Mouse (Mus musculus) lung, adult 2 months (tissue): Measurements from ENCODE around the gene Rras. TPM values are rescaled to one million over a fixed set of nuclear protein-coding genes. Genes with fewer than 3 reads are reported as not detected.

Experiments used
- DNase-seq: peaks from one replicate; pipeline ENCODE4 v3.0.0; 2022
- H3K4me1 ChIP-seq: fragments of 200-500 bp; 2 replicates; pipeline ENCODE4 v1.6.1; 2011; ENCODE audit warnings: low read length; ENCODE audit not compliant: control insufficient read depth, insufficient read depth
- H3K4me3 ChIP-seq: fragments of 200-500 bp; replicated peaks from 2 replicates; pipeline ENCODE3; 2011; ENCODE audit warnings: low read depth, mild to moderate bottlenecking, control low read depth, low read length; ENCODE audit errors: extremely low read depth
- CTCF ChIP-seq: fragments of 200-500 bp; IDR thresholded peaks from 2 replicates; pipeline ENCODE4 v1.5.1; 2011; ENCODE audit warnings: mild to moderate bottlenecking, low read length, control low read depth; ENCODE audit not compliant: insufficient read depth
- POLR2A ChIP-seq: fragments of 200-500 bp; IDR thresholded peaks from 2 replicates; pipeline ENCODE4 v1.6.1; 2011; ENCODE audit warnings: low read depth, mild to moderate bottlenecking, control low read depth, low read length, borderline replicate concordance; ENCODE audit errors: extremely low read depth
- WGBS: fragments of 180-500 bp; shearing (Covaris S2); methylation state at CpG from one replicate; pipeline ENCODE4 v1.1.7; 2018; 5-methylcytosine and 5-hydroxymethylcytosine counted together
- polyA plus RNA-seq: library from polyadenylated mRNA; depleted of rRNA; stranded (reverse); fragments of >200 nt; gene quantifications from 2 replicates; pipeline ENCODE4 v1.2.3, GENCODE M21; 2012; rRNA removed

Gene Rras
- polyA plus RNA-seq, 1 experiment: 237 TPM

DNA sequence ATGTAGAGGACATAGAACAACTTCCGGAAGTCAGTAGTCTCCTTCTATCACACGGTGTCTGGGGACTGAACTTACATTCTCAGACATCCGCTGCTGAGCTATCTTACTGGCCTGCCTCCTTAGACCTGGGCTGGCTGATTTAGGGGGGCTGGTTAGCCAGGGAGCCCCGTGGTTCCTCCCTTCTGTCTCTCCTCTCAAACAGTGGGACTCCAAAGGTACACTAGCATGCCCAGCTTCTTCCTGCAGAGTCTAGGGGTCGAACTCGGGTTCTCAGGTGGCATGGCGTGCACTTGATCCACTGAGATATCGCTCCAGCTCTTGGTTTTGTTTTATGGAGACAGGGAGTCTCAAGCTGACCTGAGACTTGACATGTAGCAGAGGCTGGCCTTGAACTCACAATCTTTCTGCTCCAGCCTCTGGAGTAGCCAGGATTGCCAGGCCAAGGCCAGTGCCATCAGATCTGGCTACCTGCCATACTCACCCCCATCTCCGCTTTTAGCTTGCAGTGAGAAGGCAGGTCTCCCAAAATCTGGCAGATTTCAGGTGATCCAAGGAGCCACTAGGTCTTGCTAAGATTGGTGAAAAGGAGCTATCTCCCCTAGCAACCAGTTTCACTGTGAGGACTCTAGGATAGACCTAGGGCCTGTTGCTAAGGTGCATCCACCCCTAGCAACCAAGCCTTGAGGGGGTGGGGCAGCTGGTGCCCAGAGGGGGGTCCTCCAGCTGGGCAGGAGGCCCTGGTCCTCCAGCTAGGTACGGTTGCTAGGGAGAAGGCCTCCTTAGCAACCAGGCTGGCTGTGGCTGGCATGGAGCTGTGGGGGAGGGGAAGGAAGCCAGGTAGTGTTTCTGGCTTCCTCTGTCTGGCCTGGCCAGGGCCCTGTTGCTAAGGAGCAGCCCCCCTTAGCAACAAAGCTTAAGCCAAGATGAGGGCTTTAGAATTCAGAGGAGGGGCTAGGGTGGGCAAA is 41.1 kb downstream of the Rras start:
- WGBS: 77% methylated on average over 10 of the region's 10 CpGs
- Histone ChIP-seq H3K4me3 (no peak overlapping the region), H3K4me1 (peaks cover 7% of the 10 kb centered on the region)
- TF ChIP-seq POLR2A (no peak), CTCF (no peak)
- no peak for DNase-seq

DNA sequence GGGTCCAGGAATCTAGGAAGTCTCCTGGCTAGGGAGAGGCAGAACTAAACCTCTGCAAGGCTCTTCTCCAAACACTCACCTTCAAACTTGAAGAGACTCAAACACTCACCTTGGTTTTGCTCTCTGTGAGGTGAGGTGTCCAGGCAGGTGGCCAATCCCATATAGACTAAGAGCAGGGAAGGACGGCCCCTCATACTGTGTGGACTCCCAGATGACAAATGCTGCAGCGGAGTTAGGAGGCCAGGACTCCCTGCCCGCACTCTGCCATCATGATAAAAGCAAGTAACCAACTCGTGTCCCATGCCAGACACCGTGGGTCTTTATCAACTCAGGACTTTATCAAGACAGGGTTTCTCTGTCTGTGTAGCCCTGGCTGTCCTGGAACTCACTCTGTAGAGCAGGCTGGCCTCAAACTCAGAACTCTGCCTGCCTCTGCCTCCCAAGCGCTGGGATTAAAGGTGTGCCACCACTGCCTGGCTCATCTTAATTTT is 42.9 kb downstream of the Rras start:
- 85% methylated on average over 6 of the region's 6 CpGs for WGBS
- H3K4me3 ChIP-seq: no peak overlapping the region
- H3K4me1 ChIP-seq: peaks cover 7% of the 10 kb centered on the region
- DNase-seq: no peak
- TF ChIP-seq CTCF: no peak
- TF ChIP-seq POLR2A: no peak

- H3K4me1 ChIP-seq: peaks cover 7% of the 10 kb centered on the region
- TF ChIP-seq CTCF: no peak
- no peak for TF ChIP-seq POLR2A
- peak overlapping the region; percentile 52 for H3K4me3 ChIP-seq
- WGBS: 14% methylated on average over 11 of the region's 11 CpGs
- peak; percentile 71 for DNase-seq
These were observed 43.8 kb downstream of the Rras start for GRCm38 (mm10) chr7:45061532-45062075.

DNA sequence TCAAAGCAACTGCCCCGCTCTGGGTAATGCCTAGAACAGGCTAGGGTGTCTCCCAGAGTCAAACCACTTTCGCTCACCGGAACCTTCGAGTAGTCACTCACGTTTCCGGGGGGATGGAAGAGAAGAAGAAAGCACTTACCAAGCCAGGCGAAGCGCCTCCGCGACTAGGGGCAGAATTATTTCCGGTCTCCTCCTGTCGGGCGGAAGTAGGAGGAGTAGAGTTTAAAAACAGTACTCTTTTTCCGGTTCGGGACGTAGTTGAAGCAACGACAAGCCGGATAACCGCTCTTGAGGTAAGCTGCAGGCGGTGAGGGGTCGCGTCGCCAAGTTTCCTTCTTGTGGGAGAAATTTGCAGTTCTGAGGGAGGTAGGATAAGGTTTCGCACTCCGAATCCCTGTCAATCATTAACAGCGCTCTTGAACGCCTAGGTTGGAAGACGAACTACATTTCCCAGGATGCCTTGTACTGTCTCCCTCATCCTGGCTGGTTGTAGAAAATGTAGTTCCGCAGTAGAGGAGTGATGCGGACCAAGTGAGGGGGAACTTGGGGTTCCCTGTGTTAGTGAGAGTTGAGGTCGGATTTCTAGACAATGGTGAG is 44.6 kb downstream of the Rras start, which contains the start of the genes Nosip and Prrg2:
TSS of gene Nosip (plus strand) at position 191 of the 597 bp plus-strand sequence.
TSS of gene Prrg2 (minus strand) at position 439 of the 597 bp plus-strand sequence.
- peak within 1 kb of the TSS; percentile 99 for H3K4me3 ChIP-seq
- under 1% methylated on average over 31 of the region's 31 CpGs for whole genome bisulfite sequencing
- DNase-seq: peak; percentile 89
- peaks cover 7% of the 10 kb centered on the region for H3K4me1 ChIP-seq
- TF ChIP-seq CTCF: no peak
- peak; percentile 87; the same call in 1 of the 2 replicates for TF ChIP-seq POLR2A

GRCm38 (mm10) chr7:45067190-45067999 is 49.6 kb downstream of the Rras start:
- Histone ChIP-seq H3K4me3 (no peak overlapping the region), H3K4me1 (no peaks in the 10 kb centered on the region; the same call in 1 of the 2 replicates)
- 83% methylated on average over 4 of the region's 4 CpGs for WGBS
- TF ChIP-seq POLR2A (no peak), CTCF (no peak)
- DNase-seq: no peak

DNA sequence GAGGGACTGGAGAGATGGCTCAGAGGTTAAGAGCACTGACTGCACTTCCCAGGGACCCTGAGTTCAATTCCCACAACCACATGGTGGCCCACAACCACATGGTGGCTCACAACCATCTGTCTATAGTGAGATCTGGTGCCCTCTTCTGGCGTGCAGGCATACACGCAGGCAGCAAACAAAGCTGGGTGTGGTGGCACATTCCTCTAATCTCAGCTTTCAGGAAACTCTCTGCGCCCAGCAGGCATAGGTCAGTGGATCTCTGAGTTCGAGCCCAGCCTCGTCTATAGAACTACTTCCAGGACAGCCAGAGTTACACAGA is 50.2 kb downstream of the Rras start:
- peak; percentile 82 for TF ChIP-seq CTCF
- TF ChIP-seq POLR2A: 0 out of 2 replicates have a peak, but pooled peaks have one; percentile 13
- peak; percentile 46 for DNase-seq
- WGBS: 17% methylated on average over 5 of the region's 5 CpGs
- H3K4me3 ChIP-seq: no peak overlapping the region
- no peaks in the 10 kb centered on the region; the same call in 1 of the 2 replicates for H3K4me1 ChIP-seq

GRCm38 (mm10) chr7:45069671-45070070 is 51.9 kb downstream of the Rras start:
- TF ChIP-seq POLR2A: no peak
- no peak for TF ChIP-seq CTCF
- no peak for DNase-seq
- Histone ChIP-seq H3K4me3 (no peak overlapping the region), H3K4me1 (no peaks in the 10 kb centered on the region)
- WGBS: 73% methylated on average over 2 of the region's 2 CpGs

Other genes with a start within 250 kb of the Rras start
- 42.9 and 44.1 TPM in 2 replicates for gene Nup62, start 201.9 kb upstream of the Rras start, polyA plus RNA-seq
- 6.5 and 7.6 TPM in 2 replicates for gene Il4i1, start 201.6 kb upstream of the Rras start, polyA plus RNA-seq
- gene Atf5, start 201.3 kb upstream of the Rras start, polyA plus RNA-seq: 191 and 231 TPM in 2 replicates
- gene Akt1s1, start 169.0 kb upstream of the Rras start, polyA plus RNA-seq: 96.6 and 130 TPM in 2 replicates
- 95.7 and 114 TPM in 2 replicates for gene Tbc1d17, start 168.9 kb upstream of the Rras start, polyA plus RNA-seq
- gene Pnkp, start 160.8 kb upstream of the Rras start, polyA plus RNA-seq: 57.2 and 62.0 TPM in 2 replicates
- 274 and 280 TPM in 2 replicates for gene Ptov1, start 148.2 kb upstream of the Rras start, polyA plus RNA-seq
- 133 and 233 TPM in 2 replicates for gene Med25, start 125.2 kb upstream of the Rras start, polyA plus RNA-seq
- 77.8 and 82.1 TPM in 2 replicates for gene Fuz, start 121.9 kb upstream of the Rras start, polyA plus RNA-seq
- gene Ap2a1, start 88.5 kb upstream of the Rras start, polyA plus RNA-seq: 94.8 and 101 TPM in 2 replicates
- 0.16 TPM in 1 of 2 replicates, not detected in the other for gene Tsks, start 74.8 kb upstream of the Rras start, polyA plus RNA-seq
- 20.7 and 21.0 TPM in 2 replicates for gene Cpt1c, start 43.1 kb upstream of the Rras start, polyA plus RNA-seq
- gene Prmt1, start 31.4 kb upstream of the Rras start, polyA plus RNA-seq: 71.0 and 97.7 TPM in 2 replicates
- gene Irf3, start 20.3 kb upstream of the Rras start, polyA plus RNA-seq: 125 and 130 TPM in 2 replicates
- gene Bcl2l12, start 19.2 kb upstream of the Rras start, polyA plus RNA-seq: 37.1 and 38.3 TPM in 2 replicates
- gene Scaf1, start 1.6 kb upstream of the Rras start, polyA plus RNA-seq: 76.2 and 76.8 TPM in 2 replicates
- 11.1 and 15.9 TPM in 2 replicates for gene Prr12, start 34.9 kb downstream of the Rras start, polyA plus RNA-seq
- gene Nosip, start 44.5 kb downstream of the Rras start, polyA plus RNA-seq: 86.5 and 102 TPM in 2 replicates
- 82.5 and 90.6 TPM in 2 replicates for gene Prrg2, start 44.7 kb downstream of the Rras start, polyA plus RNA-seq
- 172 and 174 TPM in 2 replicates for gene Rcn3, start 74.3 kb downstream of the Rras start, polyA plus RNA-seq
- 112 and 120 TPM in 2 replicates for gene Fcgrt, start 85.9 kb downstream of the Rras start, polyA plus RNA-seq
- 125 and 221 TPM in 2 replicates for gene Rps11, start 106.5 kb downstream of the Rras start, polyA plus RNA-seq
- 1,255 and 1,630 TPM in 2 replicates for gene Rpl13a, start 110.8 kb downstream of the Rras start, polyA plus RNA-seq
- 3.1 TPM in 2 replicates for gene Gm45713, start 118.3 kb downstream of the Rras start, polyA plus RNA-seq
- gene Flt3l, start 118.5 kb downstream of the Rras start, polyA plus RNA-seq: 151 and 195 TPM in 2 replicates
- gene Pih1d1, start 136.3 kb downstream of the Rras start, polyA plus RNA-seq: 46.9 and 50.1 TPM in 2 replicates
- gene Aldh16a1, start 136.6 kb downstream of the Rras start, polyA plus RNA-seq: 48.6 and 58.5 TPM in 2 replicates
- 2.4 and 2.7 TPM in 2 replicates for gene Slc17a7, start 146.0 kb downstream of the Rras start, polyA plus RNA-seq
- gene Gfy, start 161.6 kb downstream of the Rras start, polyA plus RNA-seq: 0.44 and 0.53 TPM in 2 replicates
- gene Pth2, start 163.0 kb downstream of the Rras start, polyA plus RNA-seq: not detected in 2 replicates
- 3.3 and 4.1 TPM in 2 replicates for gene Ccdc155, start 186.9 kb downstream of the Rras start, polyA plus RNA-seq
- 1.4 and 5.2 TPM in 2 replicates for gene Dkkl1, start 194.2 kb downstream of the Rras start, polyA plus RNA-seq
- 37.6 and 44.1 TPM in 2 replicates for gene Tead2, start 197.8 kb downstream of the Rras start, polyA plus RNA-seq
- gene Cd37, start 221.2 kb downstream of the Rras start, polyA plus RNA-seq: 82.1 and 84.1 TPM in 2 replicates
- gene Slc6a16, start 223.1 kb downstream of the Rras start, polyA plus RNA-seq: 0.12 TPM in 1 of 2 replicates, not detected in the other